Mouse (Mus musculus): ENCODE measurements around the gene Ccdc184.

DNA sequence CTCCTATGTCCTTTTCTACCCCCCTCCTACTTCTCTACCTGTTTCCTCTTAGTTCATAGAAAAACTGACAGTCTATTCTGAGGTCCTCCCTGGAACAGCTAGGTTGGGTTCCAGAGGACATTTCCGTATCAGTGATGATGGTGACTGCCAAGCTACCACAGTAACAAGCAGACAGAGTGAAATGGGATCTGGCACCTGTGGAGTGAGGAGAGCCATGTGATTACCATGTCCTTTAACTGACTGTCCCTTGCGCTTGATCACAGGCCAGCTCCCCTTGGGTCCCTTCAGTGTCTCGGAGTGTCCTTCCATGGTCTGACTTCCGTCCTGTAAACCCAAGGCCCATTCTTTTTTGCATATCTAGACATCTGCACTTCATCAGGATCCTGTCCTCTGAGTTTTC is 36.0 kb upstream of the Ccdc184 start:
- TF ChIP-seq GATA1 (IDR thresholded peaks at IDR 0.05; ENCODE audit: borderline replicate concordance, low read length) (no peak), FLI1 (IDR thresholded peaks at IDR 0.05; ENCODE audit: low read length) (no peak)
